Mouse (Mus musculus) liver, adult 2 months (tissue): ENCODE results near the gene Bhlhe41.

Source experiments
- CTCF ChIP-seq: fragments of 200-500 bp; IDR thresholded peaks from 2 replicates; pipeline ENCODE4 v1.5.1; 2011; ENCODE audit warnings: low read depth, low read length, control low read depth
- POLR2A ChIP-seq: fragments of 200-500 bp; IDR thresholded peaks from 2 replicates; pipeline ENCODE4 v1.6.1; 2011; ENCODE audit warnings: low read length, control low read depth; ENCODE audit not compliant: insufficient read depth; ENCODE audit errors: extremely low read depth

GRCm38 (mm10) chr6:145865886-145866851 is 811 bp upstream of the Bhlhe41 start:
- TF ChIP-seq POLR2A (peak; percentile 77), CTCF (no peak)
